26 mouse cellular contexts compared by ENCODE assay signal in genomic region chr1:105553130-105553529, GRCm38 (mm10).
"Had no signal": no experiment of that assay in that cellular context is flagged by ENCODE, and none has a peak within 500 bp of the region (broad histone marks: within the 10 kb centered on the region; RNA-seq: fewer than 3 reads in every experiment).

No protein-coding gene starts in this region.

- H3K36me3 ChIP-seq: hindbrain, embryonic 10.5 days; hindbrain, embryonic 12.5 days; intestine, embryonic 15.5 days; limb, embryonic 10.5 days; limb, embryonic 12.5 days; liver, embryonic 13.5 days; liver, embryonic 15.5 days had no signal

- ATAC-seq: hindbrain, embryonic 16.5 days; inflammation-experienced regulatory T-cells, adult 6 months; intestine, embryonic 15.5 days; intestine, postnatal 0 days had no signal

- H3K4me1 ChIP-seq: heart, embryonic 10.5 days; heart, embryonic 12.5 days; hindbrain, embryonic 10.5 days; hindbrain, embryonic 12.5 days; intestine, embryonic 15.5 days; limb, embryonic 10.5 days; limb, embryonic 12.5 days; liver, embryonic 13.5 days; liver, embryonic 15.5 days had no signal

- H3K9ac ChIP-seq: heart, embryonic 12.5 days; hindbrain, embryonic 12.5 days; hindbrain, embryonic 14.5 days; intestine, embryonic 15.5 days; limb, embryonic 12.5 days; liver, embryonic 13.5 days; liver, embryonic 15.5 days had no signal

- H3K27me3 ChIP-seq: heart, embryonic 12.5 days; hindbrain, embryonic 12.5 days; intestine, embryonic 15.5 days; limb, embryonic 12.5 days; liver, embryonic 13.5 days; liver, embryonic 15.5 days had no signal

- H3K27ac ChIP-seq: heart, embryonic 10.5 days; hindbrain, embryonic 10.5 days; hindbrain, embryonic 12.5 days; hindbrain, embryonic 14.5 days; intestine, embryonic 15.5 days; left cerebral cortex, adult 2 months; limb, embryonic 10.5 days; limb, embryonic 12.5 days; liver, embryonic 13.5 days; liver, embryonic 15.5 days had no signal

- DNase-seq: gastrocnemius, postnatal 14 days; gastrocnemius, postnatal 36 days; heart, adult 18-20 months; heart, postnatal 10 days; heart, postnatal 4 days; kidney, adult 18-20 months; kidney, adult 8-10 months; kidney, postnatal 14 days; kidney, postnatal 36 days; layer of hippocampus, adult 9-11 months; layer of hippocampus, postnatal 36 days; liver; liver, embryonic 13.5 days had no signal

- H3K9me3 ChIP-seq: heart, embryonic 10.5 days; heart, embryonic 12.5 days; hindbrain, embryonic 10.5 days; hindbrain, embryonic 12.5 days; intestine, embryonic 15.5 days; limb, embryonic 10.5 days; limb, embryonic 12.5 days; liver, embryonic 13.5 days; liver, embryonic 15.5 days had no signal

- H3K4me3 ChIP-seq: heart, embryonic 10.5 days; heart, embryonic 12.5 days; hindbrain, embryonic 10.5 days; hindbrain, embryonic 12.5 days; intestine, embryonic 15.5 days; left cerebral cortex, adult 2 months; limb, embryonic 10.5 days; limb, embryonic 12.5 days; liver, embryonic 13.5 days; liver, embryonic 15.5 days had no signal
